Mouse (Mus musculus): ENCODE data around the gene Nodal.

DNA sequence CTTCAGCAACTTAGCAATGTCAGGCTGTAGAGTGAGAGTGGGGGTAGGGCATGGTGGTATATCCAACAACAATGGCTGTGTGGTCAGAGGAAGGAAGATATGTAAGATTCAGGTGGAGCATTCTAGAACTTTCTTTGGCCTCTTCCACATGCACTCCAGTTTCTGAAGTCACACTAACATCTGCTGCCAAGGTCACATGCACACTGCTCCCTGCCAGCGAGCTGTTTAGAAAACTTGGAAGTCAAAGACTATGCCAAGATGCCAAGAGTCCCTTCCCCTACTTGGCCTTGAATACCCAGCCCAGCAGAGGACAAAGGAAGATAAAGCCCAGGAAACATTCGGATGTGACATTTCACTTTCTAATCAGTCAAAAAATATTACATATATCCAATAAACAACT lies 14.9 kb upstream of the Nodal start:
- TF ChIP-seq EP300 (IDR thresholded peaks at IDR 0.05; ENCODE audit: insufficient read depth, low read depth, low read length) (peak; percentile 66; the same call in 1 of the 2 replicates), CTCF (IDR thresholded peaks at IDR 0.05) (no peak), POLR2A (IDR thresholded peaks at IDR 0.05; ENCODE audit: insufficient read depth, low read depth, low read length) (no peak)
